Mouse (Mus musculus) heart, postnatal 10 days (tissue): Measurements from ENCODE around the gene Tbck. TPM values are rescaled to one million over a fixed set of nuclear protein-coding genes. Genes with fewer than 3 reads are reported as not detected.

Source experiments
- total RNA-seq, 2 experiments: library from RNA; stranded (reverse); gene quantifications; 2 replicates each; pipeline ENCODE4 v1.2.3; 2021

Gene Tbck
- total RNA-seq, 2 experiments from 2014 or later: 16.0 to 16.5 TPM

Other genes starting within 250 kb of the Tbck start
- not detected for gene Gimd1, start 54.3 kb upstream of the Tbck start, total RNA-seq
- gene Aimp1, start 226 bp downstream of the Tbck start, total RNA-seq: 10 to 100 TPM; 45.8 to 49.6 TPM